8 mouse cellular contexts compared by ENCODE assay signal in genomic region chr8:70216566-70216965, GRCm38 (mm10). TPM values are rescaled to one million over a fixed set of nuclear protein-coding genes. Genes with fewer than 3 reads are reported as not detected.
DNase-seq lines count a peak whose midpoint lies in the region; ATAC-seq lines count a peak whose summit lies in the region.

No protein-coding gene starts in this region.

- no peak overlapping the region for H3K4me2 ChIP-seq in midbrain, embryonic 14.5 days (ENCODE audit: low read length)
- no peak overlapping the region for H3K4me2 ChIP-seq in midbrain, embryonic 11.5 days

- no peak overlapping the region for H3K4me3 ChIP-seq in midbrain, embryonic 14.5 days (replicated peaks; ENCODE audit: low read depth, low read length)
- H3K4me3 ChIP-seq in midbrain, embryonic 11.5 days (ENCODE audit: low read depth, low read length): no peak overlapping the region

- peaks cover 16% of the 10 kb centered on the region for H3K36me3 ChIP-seq in midbrain, embryonic 14.5 days (ENCODE audit: control insufficient read depth, insufficient read depth, low read length)
- no peaks in the 10 kb centered on the region for H3K36me3 ChIP-seq in midbrain, embryonic 11.5 days (ENCODE audit: control insufficient read depth, insufficient read depth, low read length)

- H3K9ac ChIP-seq in midbrain, embryonic 14.5 days (replicated peaks; ENCODE audit: low read length): no peak overlapping the region
- H3K9ac ChIP-seq in midbrain, embryonic 11.5 days (ENCODE audit: low read length): no peak overlapping the region

- peak; percentile 17 for DNase-seq in midbrain, embryonic 14.5 days
- DNase-seq in midbrain, embryonic 11.5 days (ENCODE audit: low spot score, missing footprints): no peak
- peak; percentile 68 to 76 for DNase-seq in cerebellum, postnatal 36 days
- DNase-seq in kidney, adult 9 months: peak; percentile 95
- DNase-seq in lung, adult 18-20 months: peak; percentile 61 to 66
- no peak for DNase-seq in spleen, postnatal 10 days (ENCODE audit: low spot score in 2 of 2)
- no peak for DNase-seq in spleen, postnatal 4 days (ENCODE audit: low spot score in 2 of 2)

- H3K9me3 ChIP-seq in midbrain, embryonic 14.5 days (ENCODE audit: control insufficient read depth, low read length): no peaks in the 10 kb centered on the region
- H3K9me3 ChIP-seq in midbrain, embryonic 11.5 days (ENCODE audit: control insufficient read depth, low read length): no peaks in the 10 kb centered on the region

- 0 out of 2 replicates have a peak, but pooled peaks cover 6% of the 10 kb centered on the region for H3K4me1 ChIP-seq in midbrain, embryonic 14.5 days (ENCODE audit: control insufficient read depth, insufficient read depth, low read length)
- no peaks in the 10 kb centered on the region; the same call in 1 of the 2 replicates for H3K4me1 ChIP-seq in midbrain, embryonic 11.5 days (ENCODE audit: control insufficient read depth, insufficient read depth, low read length)

- no peak overlapping the region for H3K27ac ChIP-seq in midbrain, embryonic 14.5 days (replicated peaks; ENCODE audit: low read depth, low read length)
- H3K27ac ChIP-seq in midbrain, embryonic 11.5 days (ENCODE audit: low read depth, low read length): no peak overlapping the region

- no peak for ATAC-seq in midbrain, embryonic 14.5 days (ENCODE audit: low FRiP score, low TSS enrichment)
- ATAC-seq in midbrain, embryonic 11.5 days (ENCODE audit: low FRiP score): no peak
- ATAC-seq in granulocyte monocyte progenitor cell, adult 5-6 weeks (replicated peaks; ENCODE audit: poor library complexity, severe bottlenecking): no peak

- 65% methylated on average over 1 of the region's 1 CpGs for WGBS in midbrain, embryonic 14.5 days
- 53% methylated on average over 1 of the region's 1 CpGs for WGBS in midbrain, embryonic 11.5 days

- H3K27me3 ChIP-seq in midbrain, embryonic 14.5 days (ENCODE audit: control insufficient read depth, insufficient read depth, low read length): no peaks in the 10 kb centered on the region
- no peaks in the 10 kb centered on the region for H3K27me3 ChIP-seq in midbrain, embryonic 11.5 days (ENCODE audit: control insufficient read depth, insufficient read depth, low read length)

RNA-seq across cellular contexts. Expression of gene Slc25a42, which starts 4.5 kb away (rescaled TPM):
- 5.1 and 5.6 TPM in 2 replicates for polyA plus RNA-seq in midbrain, embryonic 14.5 days (2014; fragmentation: Nextera tagmentation; extraction: Ambion mirVana)
- polyA plus RNA-seq in midbrain, embryonic 11.5 days (2014; fragmentation: Nextera tagmentation; extraction: Ambion mirVana): 1.6 and 2.1 TPM in 2 replicates
- total RNA-seq in granulocyte monocyte progenitor cell, adult 5-6 weeks (2014; fragmentation: Nextera tagmentation): 3.2 and 5.5 TPM in 2 replicates
- total RNA-seq in granulocyte monocyte progenitor cell, adult 5-6 weeks (2017): 0.62 and 1.2 TPM in 2 replicates

RNA-seq across cellular contexts. Expression of gene Sugp2, which starts 17.5 kb away (rescaled TPM):
- polyA plus RNA-seq in midbrain, embryonic 14.5 days (2014; fragmentation: Nextera tagmentation; extraction: Ambion mirVana): 87.9 and 88.9 TPM in 2 replicates
- polyA plus RNA-seq in midbrain, embryonic 11.5 days (2014; fragmentation: Nextera tagmentation; extraction: Ambion mirVana): 42.4 and 47.5 TPM in 2 replicates
- total RNA-seq in granulocyte monocyte progenitor cell, adult 5-6 weeks (2014; fragmentation: Nextera tagmentation): 62.5 and 68.0 TPM in 2 replicates
- total RNA-seq in granulocyte monocyte progenitor cell, adult 5-6 weeks (2017): 26.0 and 56.4 TPM in 2 replicates

RNA-seq across cellular contexts. Expression of gene Armc6, which starts 17.7 kb away (rescaled TPM):
- 82.5 and 115 TPM in 2 replicates for polyA plus RNA-seq in midbrain, embryonic 14.5 days (2014; fragmentation: Nextera tagmentation; extraction: Ambion mirVana)
- 27.3 and 31.1 TPM in 2 replicates for polyA plus RNA-seq in midbrain, embryonic 11.5 days (2014; fragmentation: Nextera tagmentation; extraction: Ambion mirVana)
- total RNA-seq in granulocyte monocyte progenitor cell, adult 5-6 weeks (2014; fragmentation: Nextera tagmentation): 4.9 and 6.9 TPM in 2 replicates
- 8.0 and 9.4 TPM in 2 replicates for total RNA-seq in granulocyte monocyte progenitor cell, adult 5-6 weeks (2017)

RNA-seq across cellular contexts. Expression of gene Tmem161a, which starts 44.4 kb away (rescaled TPM):
- 31.2 and 40.7 TPM in 2 replicates for polyA plus RNA-seq in midbrain, embryonic 14.5 days (2014; fragmentation: Nextera tagmentation; extraction: Ambion mirVana)
- 28.6 and 33.3 TPM in 2 replicates for polyA plus RNA-seq in midbrain, embryonic 11.5 days (2014; fragmentation: Nextera tagmentation; extraction: Ambion mirVana)
- total RNA-seq in granulocyte monocyte progenitor cell, adult 5-6 weeks (2014; fragmentation: Nextera tagmentation): 15.6 and 29.6 TPM in 2 replicates
- 9.4 and 21.4 TPM in 2 replicates for total RNA-seq in granulocyte monocyte progenitor cell, adult 5-6 weeks (2017)

Comparison
In these comparisons a context has a peak if more than half of its experiments do, and no peak if none do; other contexts are left out.
1. DNase-seq: peak in midbrain, embryonic 14.5 days (single experiment), cerebellum, postnatal 36 days (2 of 2), kidney, adult 9 months (single experiment) and lung, adult 18-20 months (2 of 2); none in midbrain, embryonic 11.5 days (single experiment), spleen, postnatal 10 days (0 of 2) and spleen, postnatal 4 days (0 of 2).